Mouse (Mus musculus): ENCODE data around the gene Upk1a. TPM values are rescaled to one million over a fixed set of nuclear protein-coding genes. Genes with fewer than 3 reads are reported as not detected.
A peak's percentile ranks its signal among the peaks of the same experiment; 100 is the strongest.

Gene Upk1a
- total RNA-seq, 2 experiments from 2014 or later, result 0.52 TPM; not detected in 1

DNA sequence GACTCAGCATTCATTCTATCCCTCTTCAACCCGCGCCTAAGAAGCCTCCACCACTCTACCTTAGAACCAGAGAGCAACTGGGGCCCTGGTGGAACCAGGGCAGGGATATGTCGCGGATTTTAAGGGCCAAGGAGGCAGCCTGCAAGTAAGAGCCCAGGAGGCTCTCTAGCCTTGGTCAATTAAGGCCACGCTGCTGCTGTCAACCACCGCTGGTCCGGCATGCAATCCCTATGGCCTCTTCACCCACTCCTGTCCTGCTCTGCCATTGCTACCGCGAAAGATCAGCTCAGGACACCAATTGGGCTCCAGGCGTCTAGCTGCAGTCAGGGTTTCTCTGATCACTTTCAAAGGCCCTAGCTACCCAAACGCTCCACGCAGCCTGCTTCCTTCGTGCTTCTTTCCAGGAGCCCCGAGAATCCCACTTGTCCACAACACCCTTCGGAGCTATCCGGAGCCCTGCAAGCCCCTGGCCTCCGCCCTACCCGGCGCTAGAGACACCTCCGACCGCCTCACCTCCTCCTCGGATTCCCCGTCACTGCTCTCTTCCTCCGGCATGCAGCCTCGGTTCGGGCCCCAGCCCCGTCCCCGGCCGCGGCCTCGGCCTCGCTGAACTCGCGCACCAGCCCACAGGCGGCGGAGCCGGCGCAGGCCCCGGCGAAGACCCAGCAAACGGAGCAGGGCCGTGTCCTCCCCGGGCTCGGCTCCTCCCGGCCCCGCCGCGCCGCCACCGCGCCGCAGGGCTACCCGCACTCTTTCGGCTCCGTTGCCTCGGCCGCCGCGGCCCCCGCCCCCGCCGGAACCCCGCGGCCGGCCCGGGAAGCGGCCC is 24.6 kb downstream of the Upk1a start:
- intact Hi-C loops (cut with DNase I), result loop anchor here (5.0 to 10.0 kb wide), 2 partner anchors 79 to 367 kb away; partner anchors contain the start of gene Usf2
- DNase-seq (ENCODE audit: low spot score), result peak; percentile 16

DNA sequence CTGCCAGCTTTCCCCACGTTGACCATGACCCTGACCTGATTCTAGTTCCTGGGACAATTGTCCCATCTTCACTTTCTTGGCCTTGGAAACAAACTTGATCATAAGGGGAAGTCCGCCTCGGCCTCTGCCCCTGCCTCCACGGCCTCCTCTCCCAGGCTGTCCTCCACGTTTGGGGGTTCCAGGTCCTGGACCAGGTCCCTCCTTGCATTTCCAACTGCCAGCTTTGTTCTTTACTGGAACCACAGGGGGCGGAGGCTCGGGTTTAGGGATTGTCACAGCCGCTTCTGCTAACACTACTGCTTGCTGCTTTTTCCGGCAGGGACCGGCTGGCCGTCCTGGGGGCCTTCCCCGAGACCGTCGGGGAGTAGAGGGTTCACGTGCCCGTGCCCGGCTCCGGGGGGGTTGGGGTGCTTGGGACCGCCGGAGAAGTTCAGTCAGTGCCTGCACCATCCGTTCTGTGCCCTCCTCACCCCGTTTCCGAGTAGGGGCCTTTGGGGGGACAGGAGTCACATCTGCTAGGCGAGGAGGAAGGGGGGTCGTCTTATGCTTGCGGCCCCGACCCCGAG is 26.1 kb downstream of the Upk1a start:
- no peak for DNase-seq (ENCODE audit: low spot score)
- intact Hi-C loops (cut with DNase I), result loop anchor here (1.0 to 10.0 kb wide), 3 partner anchors 21 to 368 kb away; partner anchors contain the start of genes Igflr1 and Usf2

DNA sequence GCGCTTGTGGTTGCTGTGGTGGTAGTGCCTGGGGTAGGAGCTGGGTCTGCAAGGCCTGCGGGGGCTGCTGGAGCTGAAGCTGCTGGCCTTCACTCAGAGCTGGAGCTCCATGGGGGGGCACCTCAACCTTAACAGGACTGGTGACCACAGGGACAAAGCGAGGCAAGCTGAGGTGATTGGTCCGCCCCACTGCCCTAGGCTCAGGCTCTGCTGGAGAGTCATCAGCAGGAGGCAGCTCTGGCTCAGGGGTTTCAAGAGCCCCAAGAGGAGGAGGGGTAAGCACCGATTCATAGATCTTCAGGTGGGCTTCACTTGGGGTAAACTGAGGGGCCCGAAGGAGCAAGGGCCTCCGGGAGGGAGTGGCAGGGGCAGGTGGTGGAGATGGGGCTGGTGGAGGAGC is 27.5 kb downstream of the Upk1a start:
- no peak for DNase-seq (ENCODE audit: low spot score)
- intact Hi-C loops (cut with DNase I), result loop anchor here (5.0 to 10.0 kb wide), 2 partner anchors 82 to 370 kb away; partner anchors contain the start of gene Usf2

DNA sequence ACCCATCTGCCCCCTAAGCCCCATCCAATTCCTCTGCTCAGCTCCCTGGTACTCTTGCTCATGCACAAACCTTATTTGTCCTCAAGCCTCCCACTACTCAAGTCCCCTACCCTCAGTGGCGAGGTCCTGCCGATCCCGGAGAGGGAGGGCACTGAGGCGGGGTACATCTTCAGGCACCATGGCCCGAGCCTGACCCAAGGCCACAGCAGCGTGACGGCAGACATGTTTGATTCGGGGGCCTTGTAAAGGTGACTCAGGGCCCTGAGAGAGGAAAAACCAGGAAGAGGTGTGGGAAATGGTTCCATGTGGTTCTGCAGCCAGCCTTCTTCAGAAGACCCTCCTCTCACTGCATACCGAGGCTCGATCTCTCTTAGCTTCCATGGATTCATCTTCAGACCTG is 28.3 kb downstream of the Upk1a start:
- DNase-seq (ENCODE audit: low spot score), result no peak
- intact Hi-C loops (cut with DNase I), result loop anchor here (10.0 kb wide), 1 partner anchor 370 kb away; the partner anchor contains the start of gene Usf2

DNA sequence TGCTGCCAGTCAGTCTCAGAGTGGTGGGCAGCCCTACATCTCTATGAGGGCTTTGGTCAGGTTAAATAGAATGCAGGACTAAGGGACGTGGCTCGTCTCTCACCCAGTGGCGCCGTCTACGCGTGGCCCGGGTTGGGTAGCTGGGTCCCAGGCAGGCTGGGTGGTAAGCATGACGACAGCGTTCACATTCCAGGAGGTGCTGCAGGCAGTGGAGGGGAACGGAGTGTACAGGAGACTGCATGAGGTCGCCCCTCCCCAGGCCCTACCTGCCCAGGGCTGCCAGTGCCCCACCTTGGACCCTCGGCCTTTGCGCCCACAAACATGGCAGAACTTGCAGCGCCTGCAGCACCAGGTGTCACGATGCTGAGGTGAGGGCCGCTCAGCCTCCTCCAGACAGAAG is 31.1 kb downstream of the Upk1a start:
- intact Hi-C loops (cut with DNase I), result loop anchor here (10.0 kb wide), 1 partner anchor 373 kb away; the partner anchor contains the start of gene Usf2

DNA sequence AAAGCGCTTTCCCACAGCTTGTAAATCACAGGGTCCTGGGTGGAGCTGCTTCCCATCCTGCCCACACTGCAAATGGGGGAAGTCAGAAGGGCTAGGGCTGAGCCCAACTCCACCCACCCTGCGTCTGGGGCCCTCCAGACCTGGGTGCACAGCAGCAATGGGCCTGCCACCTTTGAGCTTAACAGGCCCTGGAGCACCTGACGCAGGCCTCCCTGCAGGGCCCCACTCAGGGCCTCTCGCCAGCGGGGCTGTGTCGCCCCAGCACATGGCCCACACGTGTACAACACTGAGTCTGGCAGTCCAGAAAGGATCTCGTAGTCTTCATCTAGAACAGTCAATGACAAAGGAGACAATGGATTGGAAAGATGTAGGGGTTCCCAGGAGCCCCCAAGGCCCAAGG is 32.7 kb downstream of the Upk1a start:
- intact Hi-C loops (cut with DNase I), result loop anchor here (10.0 kb wide), 1 partner anchor 375 kb away; the partner anchor contains the start of gene Usf2
- no peak for DNase-seq (ENCODE audit: low spot score)

More for the DNA sequence above, 31.1 kb downstream of the Upk1a start:
- DNase-seq (ENCODE audit: low spot score), result no peak

DNA sequence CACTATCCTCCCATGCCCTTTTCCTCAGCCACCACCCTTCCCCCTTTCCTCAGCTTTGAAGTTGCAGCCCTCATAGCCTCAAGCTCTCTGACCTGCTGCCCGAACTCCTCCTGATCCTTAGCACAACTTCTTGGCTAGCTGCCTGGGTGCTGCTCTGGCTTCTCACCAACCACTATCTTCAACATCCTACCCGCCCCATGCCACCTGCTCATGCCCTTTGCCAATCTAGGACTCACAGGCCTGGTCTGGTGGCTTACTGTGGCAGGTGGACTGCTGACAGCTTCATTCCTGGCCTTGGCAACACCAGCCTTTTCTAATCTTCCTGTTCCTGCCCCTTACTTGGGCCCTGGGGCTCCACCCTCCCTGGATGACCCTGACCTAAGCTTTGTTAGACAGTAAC is 39.7 kb downstream of the Upk1a start:
- no peak for DNase-seq (ENCODE audit: low spot score)
- intact Hi-C loops (cut with DNase I), result no loop called here

DNA sequence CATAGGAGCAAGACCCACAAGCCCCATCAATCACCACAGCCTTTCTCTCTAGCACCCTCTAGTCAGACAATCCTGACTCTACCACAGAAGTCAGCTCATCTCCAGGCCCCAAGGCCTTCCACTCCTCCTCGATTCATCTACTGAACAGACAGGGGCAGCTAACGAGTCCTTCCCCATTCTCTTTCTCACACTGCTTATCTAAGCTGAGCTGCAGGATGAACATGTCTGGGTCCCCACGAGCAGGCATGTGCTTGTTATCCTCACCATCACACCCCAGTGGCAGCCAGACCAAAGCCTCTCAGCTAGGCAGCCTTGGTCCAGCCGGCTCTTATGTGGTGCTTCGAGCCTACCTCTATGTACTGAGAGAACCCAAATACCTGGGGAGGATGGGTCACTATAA is 40.3 kb downstream of the Upk1a start:
- intact Hi-C loops (cut with DNase I), result no loop called here

DNA sequence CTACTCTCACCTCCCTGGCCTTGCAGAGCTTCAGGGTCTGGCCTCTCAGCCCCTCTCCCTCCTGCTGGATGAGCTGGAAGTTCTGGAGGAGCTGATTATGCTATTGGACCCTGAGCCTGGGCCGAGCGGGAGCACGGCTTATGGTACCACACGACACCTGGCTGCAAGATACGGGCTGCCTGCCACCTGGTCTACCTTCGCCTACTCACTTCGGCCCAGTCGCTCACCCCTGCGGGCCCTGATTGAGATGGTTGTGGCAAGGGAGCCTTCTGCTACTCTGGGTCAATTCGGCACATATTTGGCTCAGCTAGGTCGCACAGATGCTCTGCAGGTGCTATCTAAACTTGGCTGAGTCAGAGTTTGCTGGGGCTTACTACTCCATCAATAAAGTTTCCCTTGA is 45.1 kb downstream of the Upk1a start:
- no peak for DNase-seq (ENCODE audit: low spot score)
- intact Hi-C loops (cut with DNase I), result no loop called here

More for the DNA sequence above, 40.3 kb downstream of the Upk1a start:
- DNase-seq (ENCODE audit: low spot score), result no peak

DNA sequence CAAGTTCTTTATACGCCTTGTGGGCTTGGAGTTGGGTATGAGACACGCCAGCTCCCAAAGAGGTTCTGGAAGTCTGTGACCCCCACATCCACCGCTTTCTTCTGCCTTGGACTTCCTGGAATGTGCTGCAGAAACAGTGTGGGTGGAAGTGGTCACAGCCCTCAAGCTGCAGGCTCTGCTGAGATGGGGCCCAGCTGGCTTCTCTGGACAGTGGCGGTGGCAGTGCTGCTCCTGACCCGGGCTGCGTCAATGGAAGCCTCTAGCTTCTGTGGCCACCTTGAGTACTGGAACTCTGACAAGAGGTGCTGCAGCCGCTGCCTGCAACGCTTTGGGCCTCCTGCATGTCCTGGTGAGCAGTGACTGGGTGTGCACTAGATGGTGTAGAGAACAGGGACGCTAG is 46.6 kb downstream of the Upk1a start:
- intact Hi-C loops (cut with DNase I), result no loop called here
- no peak for DNase-seq (ENCODE audit: low spot score)

DNA sequence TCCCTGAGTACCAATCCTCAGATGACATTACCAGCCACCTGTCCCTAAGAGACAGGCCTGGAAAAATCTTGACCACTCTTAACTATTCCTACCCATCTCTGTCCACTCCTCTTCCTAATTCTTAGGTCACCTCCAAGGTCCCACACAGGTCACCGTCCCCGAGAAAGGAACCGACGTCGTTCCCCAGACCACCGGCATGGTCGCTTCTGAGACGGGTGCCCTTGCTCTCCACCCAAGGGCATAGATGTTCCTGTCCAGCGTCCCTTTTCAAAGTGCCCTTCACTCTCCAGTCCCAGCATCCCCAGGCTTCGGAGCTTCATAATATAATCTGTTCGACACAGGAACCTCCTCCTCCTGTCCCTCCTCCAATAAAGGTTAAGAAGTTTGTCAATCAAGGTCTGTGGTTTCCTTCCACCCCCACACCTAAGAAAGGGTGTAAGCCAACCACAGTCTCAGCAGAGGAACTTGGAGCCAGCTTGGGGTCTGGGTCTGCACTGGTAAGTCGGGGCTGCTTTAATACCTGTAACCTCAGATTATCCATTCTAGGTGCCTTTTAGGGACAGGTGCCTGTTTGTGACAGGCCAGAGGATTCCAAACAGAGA is 47.6 kb downstream of the Upk1a start, which contains the start of gene Igflr1:
Igflr1 (plus strand) TSS at position 458 of the 602 bp plus-strand sequence.
- intact Hi-C loops (cut with DNase I), result loop anchor here (1.0 kb wide), 1 partner anchor 21 kb away; no protein-coding TSS in a partner anchor
- no peak for DNase-seq (ENCODE audit: low spot score)

DNA sequence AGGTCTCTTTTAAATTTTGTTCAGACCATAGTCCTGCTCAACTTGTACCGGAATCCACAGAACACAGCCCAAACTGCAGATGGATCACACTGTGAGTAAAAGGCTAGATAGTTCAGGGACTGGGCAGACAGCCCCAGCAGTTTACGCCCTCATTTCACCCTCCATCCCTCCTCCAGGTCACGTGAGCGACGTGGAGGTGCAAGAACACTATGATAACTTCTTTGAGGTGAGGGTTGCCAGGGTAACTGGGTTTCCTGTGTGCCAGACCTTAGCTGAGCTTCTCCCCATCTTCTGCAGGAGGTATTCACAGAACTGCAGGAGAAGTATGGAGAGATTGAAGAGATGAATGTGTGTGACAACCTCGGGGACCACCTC is 48.8 kb downstream of the Upk1a start:
- intact Hi-C loops (cut with DNase I), result no loop called here
- no peak for DNase-seq (ENCODE audit: low spot score)

DNA sequence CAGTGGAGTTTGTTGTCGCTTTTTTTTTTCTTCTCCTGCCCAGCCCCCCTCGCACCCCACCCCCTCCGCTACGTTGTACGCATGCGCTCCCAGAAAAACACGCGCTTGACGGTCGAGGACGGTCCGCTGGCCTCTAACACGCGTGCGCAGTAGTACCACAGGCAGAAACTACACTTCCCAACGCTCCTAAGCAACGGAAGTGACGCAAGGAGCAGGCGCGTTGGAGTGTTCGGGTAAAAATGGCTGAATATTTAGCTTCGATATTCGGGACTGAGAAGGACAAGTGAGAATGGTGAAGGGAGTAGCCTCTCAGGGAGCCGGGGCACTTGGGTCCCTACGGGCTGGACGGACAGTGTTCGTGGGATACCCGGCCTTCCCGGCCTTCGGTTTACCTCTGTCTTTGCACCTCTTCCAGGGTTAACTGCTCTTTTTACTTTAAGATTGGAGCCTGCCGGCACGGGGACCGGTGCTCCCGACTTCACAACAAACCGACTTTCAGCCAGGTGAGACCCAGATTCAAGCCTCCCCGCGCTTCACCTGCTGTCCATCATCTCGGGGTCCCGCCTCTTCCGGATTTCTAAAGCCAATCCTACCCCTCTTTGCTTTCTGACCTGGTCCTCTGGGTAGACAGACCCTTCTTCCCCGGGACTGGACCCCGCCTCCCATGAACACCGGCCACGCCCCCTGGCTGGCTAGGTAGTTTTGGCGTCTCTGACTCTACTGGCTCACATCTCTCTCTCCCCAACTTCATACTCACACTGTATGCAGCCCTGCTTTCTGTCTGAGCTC is 49.3 kb downstream of the Upk1a start, which contains the start of the genes U2af1l4, Gm49396 and Psenen:
U2af1l4 (plus strand) TSS at position 185 of the 789 bp plus-strand sequence.
Gm49396 (plus strand) TSS at position 228 of the 789 bp plus-strand sequence.
Psenen (minus strand) TSS at position 511 of the 789 bp plus-strand sequence.
- DNase-seq (ENCODE audit: low spot score), result peak; percentile 94
- intact Hi-C loops (cut with DNase I), result no loop called here

DNA sequence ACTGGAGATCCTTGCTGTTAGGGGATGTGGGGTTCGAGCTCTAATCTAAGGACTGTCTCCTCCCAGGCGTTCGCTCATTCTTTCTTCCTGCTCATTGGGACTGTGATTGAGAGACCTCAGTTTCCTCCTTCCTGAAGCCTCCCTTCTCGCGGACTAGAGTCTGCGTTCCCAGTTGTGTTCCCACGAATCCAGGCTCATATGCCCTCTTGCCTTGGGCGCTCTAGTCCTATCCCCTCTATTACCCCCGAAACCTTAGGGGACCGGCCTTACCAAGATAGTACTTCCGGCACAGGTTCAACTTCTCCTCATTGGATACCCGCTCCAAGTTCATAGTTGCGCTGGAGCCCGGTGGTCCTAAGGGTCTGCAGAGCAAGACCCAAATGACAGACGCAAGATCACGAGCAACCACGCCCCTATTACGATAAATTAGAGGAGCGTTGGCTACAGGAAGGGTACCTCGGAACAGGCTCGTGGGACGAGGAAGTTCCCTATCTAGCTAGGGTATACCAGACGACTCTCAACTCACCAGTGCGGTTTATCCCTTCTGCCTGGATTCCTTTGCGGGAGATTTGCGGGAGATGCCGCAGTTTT is 50.0 kb downstream of the Upk1a start:
- DNase-seq (ENCODE audit: low spot score), result no peak
- intact Hi-C loops (cut with DNase I), result no loop called here

DNA sequence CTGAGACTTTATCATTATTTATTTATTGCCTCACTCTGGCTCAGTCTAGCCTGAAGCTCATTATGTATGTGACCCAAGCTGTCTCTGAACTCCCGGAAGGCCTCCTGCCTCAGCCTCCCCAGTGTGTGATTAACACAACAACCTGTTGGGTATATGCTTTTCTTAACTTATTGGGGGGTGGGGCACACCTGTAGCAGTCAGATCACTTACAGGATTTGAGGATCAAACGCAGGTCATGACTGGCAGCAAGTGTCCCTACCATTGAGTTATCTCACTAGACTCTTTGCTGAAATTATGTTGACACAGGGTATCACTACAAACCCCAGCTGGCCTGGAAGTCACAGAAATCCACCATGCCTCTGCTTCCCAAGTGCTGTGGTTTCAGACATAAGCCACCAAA is 52.4 kb downstream of the Upk1a start:
- intact Hi-C loops (cut with DNase I), result no loop called here
- no peak for DNase-seq (ENCODE audit: low spot score)

DNA sequence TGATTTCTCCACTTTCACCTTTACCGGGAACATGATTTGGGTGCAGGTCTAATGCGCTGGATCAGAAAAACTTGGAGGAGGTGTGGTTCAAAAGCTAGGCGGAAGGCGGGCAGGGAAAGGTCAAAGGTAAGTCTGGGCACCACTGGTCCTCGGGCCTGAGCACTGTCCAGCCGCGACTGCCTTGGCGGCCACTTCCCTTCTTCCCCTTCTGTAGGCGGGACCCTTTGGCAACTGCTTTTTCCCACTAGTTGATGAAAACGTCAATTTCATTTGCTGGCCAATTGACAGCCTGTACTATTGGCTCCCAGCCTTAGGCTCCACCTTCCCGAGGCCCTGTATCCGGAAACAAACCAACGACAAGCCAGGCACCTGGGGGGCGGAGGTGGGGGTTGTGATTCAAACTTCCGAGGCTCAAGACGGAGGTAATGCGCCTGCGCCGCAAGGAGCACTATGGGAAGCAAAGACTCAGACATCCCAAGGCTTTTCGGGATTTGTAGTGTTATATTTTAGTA is 53.1 kb downstream of the Upk1a start, which contains the start of gene Lin37:
Lin37 (minus strand) TSS at position 396 of the 512 bp plus-strand sequence.
- intact Hi-C loops (cut with DNase I), result no loop called here
- peak; percentile 98 for DNase-seq (ENCODE audit: low spot score)

DNA sequence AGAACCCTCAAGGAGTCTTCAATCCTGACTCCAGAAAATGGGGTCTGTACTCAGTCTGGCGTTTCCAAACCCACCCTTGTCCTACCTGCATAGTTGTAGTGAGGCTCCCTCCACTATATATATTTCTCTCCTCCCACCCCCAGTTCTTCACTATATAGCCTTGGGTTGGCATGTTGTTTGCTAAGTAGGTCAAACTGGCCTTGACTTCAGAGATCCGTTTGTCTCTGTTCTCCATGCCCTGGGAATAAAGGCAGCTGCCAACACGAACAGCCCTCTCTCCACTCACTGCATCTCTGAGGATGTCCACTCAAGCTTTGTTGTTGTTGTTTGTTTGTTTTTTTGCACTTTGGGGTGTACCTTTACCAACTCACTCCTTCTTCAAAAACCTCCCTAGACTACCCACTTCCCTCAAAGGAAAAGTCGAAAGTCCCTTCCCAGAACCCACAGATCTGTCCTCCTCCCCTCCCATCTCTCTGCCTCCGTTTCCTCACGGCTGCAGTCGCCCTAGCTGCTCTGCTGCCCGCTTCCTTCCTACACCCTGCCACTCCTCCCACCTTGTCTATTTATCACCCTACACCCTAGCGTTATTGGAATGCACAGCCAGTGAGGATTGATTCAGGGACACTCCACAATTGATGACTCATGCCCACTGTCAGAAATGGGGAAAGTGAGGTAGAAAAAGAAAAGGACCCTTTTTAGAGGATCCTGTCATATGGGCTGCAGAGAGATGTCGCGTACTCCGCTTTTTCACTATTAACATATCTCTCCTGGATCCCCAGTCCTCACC is 53.8 kb downstream of the Upk1a start:
- intact Hi-C loops (cut with DNase I), result no loop called here

DNA sequence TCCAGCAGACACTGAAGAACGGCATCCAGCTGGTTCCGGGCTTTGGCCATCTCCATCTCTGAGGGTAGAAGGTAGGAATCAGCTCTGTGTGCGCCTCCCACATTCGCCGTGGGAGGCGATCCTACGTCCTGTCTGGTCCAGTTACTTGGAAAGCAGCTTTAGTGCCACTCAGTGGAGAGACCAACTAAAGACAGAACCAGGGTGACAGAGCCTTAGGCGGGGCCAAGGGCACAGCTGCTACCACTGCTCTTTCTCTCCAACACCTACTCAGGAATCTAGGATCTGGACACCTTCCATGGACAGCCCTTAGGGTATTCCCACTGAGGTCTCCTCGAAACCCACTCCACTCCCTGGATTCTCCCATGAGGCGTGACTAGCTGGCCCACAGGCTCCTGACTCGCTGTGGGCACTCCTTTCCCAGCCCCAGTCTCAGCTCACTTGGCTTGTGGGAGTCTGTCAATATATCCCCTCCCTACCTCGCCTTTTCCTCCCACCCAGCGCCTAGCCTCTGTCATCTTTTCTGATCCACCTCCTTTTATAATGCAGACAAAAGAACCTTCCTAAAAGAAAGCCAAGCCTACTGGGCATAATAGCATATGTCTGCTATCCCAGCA is 54.6 kb downstream of the Upk1a start:
- DNase-seq (ENCODE audit: low spot score), result no peak
- intact Hi-C loops (cut with DNase I), result no loop called here

More for the DNA sequence above, 53.8 kb downstream of the Upk1a start:
- no peak for DNase-seq (ENCODE audit: low spot score)
